Mouse (Mus musculus): ENCODE data around the gene Nav3.
A peak's percentile ranks its signal among the peaks of the same experiment; 100 is the strongest.
"Not testable (repeated sequence)": the region's sequence is repeated elsewhere in the genome, so short reads cannot be mapped to it uniquely, and the experiment has no call there.

The Nav3 gene

DNA sequence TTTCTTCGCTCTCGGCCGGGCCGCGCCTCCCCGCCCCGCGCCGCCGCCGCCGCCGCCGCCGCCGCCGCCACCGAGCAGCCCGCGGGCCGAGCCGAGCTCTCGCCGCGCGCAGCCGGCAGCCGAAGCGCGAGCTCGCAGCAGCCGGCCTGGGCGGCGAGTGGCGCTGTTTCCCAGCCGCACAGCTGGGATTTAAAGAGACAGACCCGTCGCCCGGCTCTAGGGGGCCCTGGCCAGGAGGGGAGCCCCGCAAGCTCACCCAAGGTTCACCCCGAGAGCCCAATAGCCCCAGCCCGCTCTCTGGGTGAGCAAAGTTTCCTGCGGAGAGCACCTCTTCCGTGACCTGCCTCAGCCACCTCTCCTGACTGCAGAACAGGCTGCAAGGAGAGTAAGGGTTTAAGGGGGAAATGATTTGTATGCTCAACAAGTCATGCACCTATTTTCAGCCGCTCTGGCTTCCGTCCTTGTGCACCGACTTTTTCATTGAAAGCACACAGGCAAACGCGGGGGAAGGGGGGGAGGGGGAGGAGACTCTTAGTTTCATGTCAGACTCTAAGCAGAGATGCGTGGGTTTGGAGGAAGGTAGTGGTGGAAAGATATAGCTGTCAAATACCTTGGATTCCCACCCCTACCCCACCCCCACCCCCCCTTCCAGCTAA lies at the start of gene Nav3:
Gene Nav3 (minus strand): TSS at position 367 of the 656 bp plus-strand sequence.
- peak; percentile 50 for DNase-seq

DNA sequence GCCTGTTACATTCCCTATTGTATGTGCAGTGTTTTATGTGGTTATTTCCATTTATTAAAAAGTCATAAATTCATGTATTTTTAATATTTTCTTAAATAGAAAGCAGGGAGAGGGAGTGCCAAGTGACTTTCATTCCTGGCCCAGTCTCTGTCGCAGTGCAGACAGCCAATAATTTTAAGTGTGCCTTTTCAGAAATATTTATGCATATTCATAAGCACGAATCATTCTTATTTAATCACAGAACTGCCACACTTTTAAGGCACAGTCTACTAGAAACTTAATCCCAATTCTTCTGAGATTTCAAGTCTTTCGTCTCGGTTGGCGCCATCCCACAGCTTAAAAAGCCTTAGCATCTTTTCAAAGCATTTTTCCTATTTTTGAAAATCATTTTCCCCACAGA lies 29.3 kb upstream of the Nav3 start:
- no peak for DNase-seq

DNA sequence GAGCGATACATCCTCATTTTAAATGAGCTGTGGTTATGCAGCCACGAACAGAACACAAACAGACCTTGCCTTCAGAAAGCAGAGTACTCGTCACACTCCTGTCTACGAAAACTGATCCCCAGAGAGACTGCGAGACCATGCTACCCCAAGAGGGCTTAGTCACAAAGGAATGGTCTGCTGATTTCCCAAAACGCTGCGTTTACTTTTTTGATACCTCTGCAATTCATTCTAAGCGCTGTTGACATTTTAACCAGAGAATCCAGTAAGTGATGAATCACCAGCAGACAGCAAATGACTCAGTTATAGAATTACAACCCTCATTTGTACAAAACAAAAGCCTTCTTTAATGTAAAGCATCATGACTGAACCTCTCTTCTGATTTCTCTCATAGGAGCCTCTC lies 28.8 kb upstream of the Nav3 start:
- no peak for DNase-seq

DNA sequence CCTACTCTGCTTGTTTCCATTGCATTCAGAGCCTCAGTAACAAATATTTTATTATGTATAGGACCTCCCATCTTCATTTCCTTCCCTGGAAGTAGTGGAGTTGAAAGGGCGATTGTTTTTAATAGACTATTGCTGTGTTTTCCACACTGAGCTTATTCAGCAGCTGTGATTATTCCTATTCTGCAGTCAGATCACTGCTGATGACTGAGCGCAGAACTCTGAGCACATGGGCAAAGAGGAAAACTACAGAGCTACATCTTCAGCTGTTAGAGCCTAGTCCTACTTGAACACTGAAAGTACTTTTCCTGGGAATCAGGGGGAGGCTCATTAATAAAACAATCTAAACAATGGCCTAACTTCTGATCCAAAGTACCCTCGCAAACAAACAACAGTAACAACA lies 23.2 kb upstream of the Nav3 start:
- no peak for DNase-seq

DNA sequence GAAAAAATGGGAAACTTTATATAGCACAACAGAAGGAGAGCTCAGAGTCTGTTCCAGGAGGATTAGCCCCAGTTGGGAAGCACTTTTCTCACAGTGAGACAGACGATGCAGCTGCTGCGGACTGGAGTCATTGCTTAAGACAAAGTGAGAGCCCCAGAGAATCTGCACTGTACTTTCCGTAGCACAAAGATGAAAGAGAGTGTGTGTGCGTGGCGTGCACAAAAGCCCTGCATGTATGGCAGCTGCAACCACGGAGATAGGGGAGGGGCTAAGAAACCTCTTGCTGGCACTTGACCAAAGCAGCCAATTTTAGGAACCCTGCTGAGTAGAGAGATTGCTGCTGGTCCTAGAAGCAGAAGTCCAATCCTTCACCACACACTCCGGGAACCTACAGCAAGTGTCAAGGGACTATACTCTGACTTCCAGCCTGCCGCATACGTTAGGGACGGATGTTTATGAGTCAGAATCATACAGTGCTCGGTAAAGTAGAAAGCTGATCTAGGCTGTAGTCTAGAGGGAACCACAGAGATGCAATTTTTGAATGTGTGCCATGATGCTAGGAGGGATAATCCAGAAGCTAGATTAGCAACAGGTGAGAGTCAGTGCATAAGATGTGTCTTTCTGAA lies 21.8 kb upstream of the Nav3 start:
- DNase-seq, result no peak

DNA sequence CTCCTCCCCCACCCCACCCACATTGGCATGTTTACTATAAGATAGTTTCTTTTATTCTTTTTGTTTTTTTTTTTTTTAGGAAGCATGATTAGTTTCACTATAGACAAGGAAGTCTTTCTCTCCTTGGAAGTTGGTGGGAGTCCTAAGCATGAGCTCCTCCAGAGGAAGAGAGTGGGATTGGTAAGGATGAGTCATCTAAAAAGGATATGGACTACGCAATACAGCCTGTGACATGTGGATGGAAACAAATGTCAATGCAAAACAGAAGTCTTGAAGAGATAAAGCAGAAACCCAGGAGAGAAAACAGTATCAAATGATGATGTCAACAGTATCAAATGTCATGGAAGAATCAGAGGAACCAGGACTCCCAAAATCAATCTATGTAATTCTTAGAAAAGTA lies 18.1 kb upstream of the Nav3 start:
- DNase-seq, result no peak

DNA sequence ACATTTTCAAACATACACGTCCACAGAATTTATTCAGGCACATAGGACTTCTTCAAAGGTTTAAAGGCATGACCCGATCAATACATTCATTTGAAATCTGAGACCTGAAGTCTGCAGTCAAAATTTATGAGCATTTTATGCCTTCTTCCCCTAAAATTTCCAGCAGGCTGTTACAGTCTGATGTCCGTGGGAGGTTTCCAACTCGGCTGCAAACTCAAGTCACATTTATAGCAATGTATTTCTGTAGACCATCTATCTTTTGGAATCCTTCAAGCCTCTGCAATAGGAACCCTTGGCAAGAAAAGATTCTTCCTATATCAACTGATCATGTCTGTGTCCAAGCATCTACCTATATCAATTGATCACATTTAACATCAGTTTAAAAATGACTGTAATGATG lies 13.4 kb upstream of the Nav3 start:
- no peak for DNase-seq

DNA sequence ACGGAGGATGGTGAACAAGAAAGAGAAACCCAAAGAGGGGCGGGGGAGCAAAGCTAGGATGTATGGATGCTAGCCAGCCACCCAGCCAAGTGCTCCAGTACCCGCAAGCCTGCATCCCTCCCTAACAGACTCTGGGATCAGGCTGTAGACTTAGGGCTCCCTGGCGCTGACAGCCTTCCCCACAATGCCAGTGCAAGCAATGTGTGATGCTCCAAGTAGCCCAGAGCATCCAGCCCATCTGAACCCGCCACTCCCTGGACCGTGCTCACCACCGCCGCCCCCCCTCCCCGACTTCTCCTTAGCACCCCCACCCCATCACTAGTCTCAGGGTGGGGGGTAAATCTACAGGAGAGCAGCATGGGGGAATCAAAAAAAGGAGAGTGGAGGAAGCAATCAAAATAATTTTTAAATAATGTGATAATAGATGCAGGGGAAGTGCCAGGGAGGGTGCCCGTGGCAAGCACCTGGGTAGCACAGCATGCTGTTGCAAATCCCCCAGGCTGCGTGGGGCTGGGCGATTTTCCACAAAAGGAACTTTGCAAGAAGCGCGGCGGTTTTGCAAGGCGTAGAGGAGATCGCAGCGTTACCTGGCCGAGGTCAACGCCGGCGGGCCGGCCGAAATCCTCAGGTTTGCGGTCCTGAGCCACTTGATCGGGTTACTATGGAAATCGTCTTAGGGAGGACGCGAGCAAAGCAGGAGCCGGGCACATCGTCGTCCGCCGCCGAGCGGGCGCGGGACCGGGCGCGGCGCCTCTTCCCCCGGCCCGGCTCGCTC lies 754 bp downstream of the Nav3 start:
- no peak for DNase-seq

DNA sequence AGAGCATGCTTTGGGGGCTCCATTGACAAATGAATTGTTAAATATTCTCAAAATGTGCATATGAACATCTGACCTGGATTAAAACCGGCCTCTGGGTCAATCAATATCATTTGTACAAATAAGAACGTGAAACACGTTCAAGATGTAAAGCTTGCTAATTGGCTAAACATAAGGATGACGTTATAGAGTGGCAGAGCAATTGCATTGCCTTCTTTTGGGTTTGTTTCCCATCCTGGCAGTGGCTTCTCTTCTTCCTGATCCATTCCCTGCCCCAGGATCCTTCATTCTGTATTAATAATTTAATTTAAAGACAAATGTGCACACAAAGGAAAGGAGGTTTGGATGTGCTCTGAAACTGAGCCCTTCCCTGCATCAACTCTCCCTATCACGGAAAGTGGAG lies 2.4 kb downstream of the Nav3 start:
- DNase-seq, result no peak

DNA sequence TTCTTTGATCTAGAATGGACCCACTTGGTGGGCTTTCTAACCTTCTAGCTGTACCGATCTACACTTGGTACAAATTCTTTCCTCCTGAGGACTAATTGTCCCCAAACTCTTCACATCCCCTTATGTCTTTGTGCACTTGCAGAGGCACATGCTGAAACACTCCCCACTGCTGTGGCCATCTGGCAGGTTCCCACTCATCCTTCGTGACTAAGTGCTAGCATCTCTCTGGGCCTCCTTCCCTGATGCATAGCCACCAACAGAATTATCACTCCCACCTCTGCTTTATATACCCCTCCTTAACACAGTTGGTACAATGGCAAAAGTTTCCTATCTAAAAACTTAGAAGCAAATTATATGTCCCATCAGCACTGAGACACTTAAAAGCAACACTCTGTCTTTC lies 15.6 kb downstream of the Nav3 start:
- no peak for DNase-seq

DNA sequence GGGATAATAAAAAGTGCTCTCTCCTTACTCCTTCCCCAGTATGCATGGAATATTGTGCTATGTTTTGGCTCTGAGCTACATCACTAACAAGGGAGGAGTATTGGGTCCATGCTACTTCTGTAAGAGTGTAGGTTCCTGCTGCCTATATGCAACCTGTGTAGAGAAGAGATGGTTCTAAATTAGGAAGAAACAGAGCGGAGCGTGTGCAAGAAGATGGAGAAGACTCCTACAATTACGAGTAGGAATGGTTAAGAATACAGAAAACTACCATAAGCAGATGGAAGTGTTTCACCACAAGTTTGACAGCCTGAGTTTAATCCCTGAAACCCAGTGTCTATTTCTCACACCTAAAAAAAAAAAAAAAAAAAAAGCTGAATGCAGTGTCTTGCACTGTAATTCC lies 24.9 kb downstream of the Nav3 start:
- DNase-seq, result no peak

DNA sequence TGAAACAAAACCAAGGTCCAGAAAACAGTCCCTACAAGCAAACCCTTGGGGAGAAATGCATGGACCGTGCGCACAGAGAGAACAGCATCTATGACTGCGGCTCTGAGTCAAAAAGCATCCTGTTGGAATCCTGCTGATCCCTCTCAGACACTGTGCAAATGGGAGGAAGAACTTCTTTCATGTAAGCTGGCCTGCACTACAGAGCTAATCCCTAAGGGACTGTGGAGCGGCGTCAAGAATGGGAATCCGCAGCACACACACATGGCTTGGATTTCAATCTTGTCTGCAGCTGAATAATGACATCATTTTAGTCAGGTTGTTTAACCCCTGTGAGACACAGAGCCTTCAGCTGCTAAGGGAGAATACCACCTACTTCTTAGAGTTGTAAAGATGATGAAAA lies 26.4 kb downstream of the Nav3 start:
- DNase-seq, result no peak

DNA sequence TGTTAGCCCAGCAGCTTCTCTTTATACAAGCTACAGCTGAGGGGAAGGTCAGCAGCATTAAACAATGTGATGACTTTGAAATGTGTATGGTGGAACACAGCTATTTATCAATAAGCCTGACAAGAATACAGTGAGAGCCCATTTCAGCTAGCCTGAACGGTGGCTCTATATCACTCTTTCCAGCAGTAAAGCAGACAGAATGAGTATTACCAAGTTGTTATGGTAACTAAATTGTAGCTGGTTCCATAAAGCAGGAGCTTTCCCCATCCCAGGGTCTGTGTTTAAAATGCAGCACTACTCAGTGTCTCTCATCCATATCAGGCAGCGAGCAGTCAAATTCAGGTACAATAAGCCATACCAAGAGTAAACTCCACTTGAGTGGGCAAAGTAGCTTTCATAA lies 27.0 kb downstream of the Nav3 start:
- DNase-seq, result no peak

DNA sequence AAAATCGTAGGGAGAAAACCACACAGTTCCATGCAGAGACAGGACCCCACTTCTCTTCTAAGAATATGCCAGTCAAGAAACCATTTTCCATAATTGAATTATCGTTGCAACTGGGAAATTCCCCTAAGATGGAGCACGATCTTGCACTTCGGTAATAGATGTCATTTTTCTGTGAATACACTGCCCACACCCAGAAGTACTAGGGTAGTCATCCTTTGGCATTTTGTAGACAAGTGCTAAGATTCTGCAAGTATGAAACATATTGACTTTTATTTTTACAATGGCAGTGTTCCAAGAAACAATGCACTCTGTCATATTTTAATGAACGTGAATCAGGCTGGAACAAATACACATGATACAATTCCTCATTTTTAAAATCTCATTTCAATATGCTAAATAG lies 34.5 kb downstream of the Nav3 start:
- no peak for DNase-seq

DNA sequence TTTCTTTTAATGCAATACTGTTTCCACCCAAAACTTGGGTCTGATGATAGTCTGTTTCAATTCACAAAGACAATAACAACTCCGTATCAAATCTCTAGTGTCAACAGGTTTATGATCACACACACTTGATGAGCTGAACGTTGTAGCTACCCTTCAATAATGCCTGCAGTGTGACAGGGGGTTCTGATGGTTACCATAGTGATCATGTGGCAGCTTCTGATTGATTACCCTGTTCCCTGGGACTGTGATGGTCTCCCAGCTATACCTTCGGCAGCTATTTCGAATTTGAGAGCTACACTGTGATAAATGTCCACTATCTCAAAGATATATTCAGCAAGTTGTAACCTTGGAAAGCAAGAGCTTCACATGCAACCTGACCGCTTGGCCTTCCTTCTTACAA lies 39.0 kb downstream of the Nav3 start:
- no peak for DNase-seq

DNA sequence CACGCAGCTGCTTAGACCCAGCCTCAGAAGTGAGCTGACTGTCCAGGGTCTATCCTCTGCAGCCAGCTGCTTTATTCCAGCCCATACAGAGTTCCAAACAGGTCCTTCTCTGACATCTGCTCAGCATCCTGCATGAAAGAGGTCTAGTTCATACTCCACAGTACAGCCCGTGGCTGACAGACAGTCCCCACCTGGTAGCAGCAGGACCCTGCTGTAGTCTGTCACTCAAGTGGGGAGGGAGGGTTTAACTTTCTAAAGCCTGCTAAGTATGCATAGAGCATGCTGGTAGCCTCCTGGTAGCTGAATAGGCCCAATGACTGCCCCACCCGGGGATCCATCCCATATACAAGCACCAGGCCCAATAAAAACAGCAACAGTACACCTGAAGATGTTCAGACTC lies 40.4 kb downstream of the Nav3 start:
- no peak for DNase-seq

DNA sequence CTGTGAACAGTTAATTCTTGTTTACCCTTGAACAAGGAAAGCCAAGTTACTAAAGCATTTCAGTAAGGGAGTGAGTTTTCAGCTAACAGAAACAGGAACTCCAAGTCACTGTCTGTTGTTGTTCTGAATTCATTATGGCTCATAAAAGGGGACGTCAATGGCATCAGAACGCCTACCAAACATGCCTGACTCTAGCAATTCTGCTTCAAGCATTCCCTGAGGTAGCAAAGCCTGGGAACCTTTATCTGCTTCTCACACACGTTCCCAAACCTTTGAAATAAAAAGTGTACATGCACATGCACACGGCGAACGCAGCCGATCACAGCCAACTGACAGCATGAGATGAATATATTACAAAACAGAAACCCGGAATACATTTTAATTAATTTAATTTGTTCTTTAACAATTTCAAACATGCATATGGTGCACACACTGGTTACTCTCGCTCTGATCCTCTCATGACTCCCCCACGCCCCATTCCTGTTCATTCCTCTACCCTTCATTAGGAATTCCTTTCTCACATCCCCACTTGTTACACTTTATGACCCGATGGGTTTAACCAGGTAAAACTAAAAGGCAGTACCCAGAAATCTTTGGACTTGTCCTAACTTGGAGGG lies 42.6 kb downstream of the Nav3 start:
- DNase-seq, result no peak

DNA sequence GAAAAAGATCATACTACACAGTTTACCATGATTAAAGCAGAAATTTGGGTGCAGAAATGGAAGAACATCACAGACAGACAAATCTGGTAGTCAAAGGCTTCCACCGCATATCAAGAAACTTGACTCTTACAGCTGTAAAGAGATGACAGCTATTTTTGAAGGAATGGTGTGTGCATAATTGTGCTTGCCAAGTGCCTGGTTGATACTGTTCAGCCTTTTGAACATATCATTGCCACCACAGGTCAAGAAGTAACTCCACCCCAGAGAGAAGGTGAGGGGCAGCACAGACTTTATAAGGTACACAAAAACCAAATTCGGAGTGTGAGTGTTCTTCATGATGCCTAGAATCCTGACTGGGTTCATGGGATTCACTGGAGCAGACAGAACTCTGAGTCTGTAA lies 53.1 kb downstream of the Nav3 start:
- no peak for DNase-seq

DNA sequence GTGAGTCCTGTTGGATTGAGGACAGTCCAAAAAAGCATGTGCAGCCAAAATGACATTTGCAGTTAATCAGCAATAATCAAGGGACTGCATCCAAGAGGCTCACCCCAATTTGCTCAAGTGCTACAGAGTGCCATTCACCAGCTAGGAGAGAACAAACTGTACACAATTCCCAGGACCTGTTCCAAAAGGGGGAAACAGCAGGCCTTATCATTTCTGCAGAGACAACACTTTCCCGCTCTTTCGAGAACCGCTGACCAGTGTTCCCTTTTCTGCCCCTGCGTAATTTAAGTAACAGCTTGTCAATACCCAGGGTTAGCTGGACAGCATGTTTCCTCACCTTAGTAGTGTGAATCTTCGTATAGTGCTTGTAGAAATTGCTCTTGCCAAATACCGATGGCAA lies 55.4 kb downstream of the Nav3 start:
- DNase-seq, result no peak

DNA sequence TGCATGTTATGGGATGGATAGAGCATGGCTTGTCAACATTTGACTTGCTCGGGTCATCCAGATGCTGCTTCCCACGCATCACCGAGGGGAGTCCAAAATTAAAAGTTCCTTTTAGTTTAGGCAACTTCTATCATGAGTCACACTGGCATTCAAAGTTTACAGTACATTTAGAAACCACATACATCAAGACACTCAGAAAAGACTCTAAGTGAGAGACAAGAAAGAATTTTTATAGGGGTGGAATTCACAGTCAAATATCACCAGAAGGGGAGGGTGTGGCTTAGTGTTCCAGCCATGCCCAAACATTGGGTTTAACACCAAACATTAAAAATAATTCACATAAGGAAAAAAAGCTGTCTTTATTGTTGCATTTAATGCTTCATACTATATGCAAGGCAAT lies 57.4 kb downstream of the Nav3 start:
- DNase-seq, result no peak

DNA sequence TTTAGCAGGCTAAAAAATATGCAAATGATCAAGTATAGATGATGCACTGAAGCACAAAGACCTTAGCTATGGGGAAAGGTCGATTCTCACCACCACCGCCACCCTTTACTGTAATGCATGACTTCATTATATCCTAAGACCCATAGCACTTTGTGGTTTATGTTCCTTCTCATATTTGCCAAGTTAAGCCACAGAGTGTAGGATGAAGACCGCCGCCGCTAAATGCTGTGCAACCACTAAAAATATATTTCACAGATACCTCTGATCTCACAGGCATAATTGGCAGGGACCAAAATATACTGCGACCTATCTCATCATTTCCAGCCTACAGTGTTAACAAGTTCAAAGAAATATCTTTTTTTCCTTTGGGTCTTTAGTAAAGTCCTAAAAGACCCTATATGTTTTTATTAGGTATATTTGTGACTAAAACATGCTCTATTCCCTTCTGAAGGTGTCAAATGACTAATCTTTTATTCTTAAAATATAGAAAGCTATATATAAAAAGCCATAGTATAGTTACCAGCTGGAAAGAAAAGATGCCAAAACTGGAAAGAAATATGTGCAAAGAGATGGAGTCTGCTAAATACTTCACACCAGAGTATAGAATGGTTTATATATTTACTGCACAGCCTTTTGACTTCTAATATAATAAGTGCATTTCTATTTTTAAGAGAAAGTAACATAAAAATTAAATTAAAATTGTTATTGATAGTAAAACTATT lies 69.4 kb downstream of the Nav3 start:
- no peak for DNase-seq

DNA sequence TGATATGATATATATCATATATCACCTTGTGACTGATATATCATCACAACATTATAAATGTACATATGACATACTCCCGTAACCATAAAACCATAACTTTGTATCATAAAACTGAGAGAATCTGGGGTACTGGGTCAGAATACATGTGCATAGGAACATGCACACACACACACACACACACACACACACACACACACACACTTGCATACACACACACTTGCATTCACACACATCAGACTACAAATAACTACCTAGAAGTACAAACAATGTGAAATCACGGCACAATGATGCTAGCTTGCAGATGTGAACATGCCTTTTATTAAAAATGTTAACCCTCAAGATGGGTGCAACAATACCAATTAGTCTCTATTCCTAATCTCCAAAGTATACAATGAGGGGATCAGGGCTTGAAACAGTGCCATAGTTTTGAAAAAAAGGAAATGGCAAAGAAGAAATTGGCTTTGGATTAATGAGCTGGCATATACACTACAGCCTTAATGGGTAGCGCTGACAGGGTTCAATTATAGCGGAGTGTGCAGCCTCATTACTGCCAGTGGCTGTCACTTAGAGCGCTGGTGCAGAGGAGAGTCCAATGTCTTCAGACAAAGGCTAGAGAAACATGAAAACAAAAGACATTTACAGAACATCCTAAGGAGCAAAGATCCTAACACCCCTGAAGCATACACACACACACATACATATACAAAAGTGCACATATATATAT lies 72.3 kb downstream of the Nav3 start:
- DNase-seq, result not testable (repeated sequence)

DNA sequence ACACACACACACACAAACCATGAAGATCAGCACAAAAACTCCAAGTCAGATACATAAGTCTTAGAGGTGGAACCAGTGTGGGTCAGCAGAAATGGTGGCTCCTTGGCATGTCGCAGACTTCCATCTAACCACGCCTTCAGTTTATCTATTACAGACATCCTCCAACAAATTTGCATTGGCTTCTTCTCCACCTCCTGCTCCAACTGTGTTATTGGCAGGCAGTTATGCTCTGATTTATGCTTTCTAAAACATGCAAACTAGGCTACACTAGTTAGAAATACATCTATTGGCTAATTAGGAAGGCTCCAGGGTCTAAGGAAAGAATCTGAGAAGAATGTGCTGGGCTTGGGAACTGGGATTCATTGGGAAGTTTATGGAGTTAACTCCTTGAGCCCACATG lies 75.2 kb downstream of the Nav3 start:
- DNase-seq, result no peak

All from lung, postnatal 14 days (tissue).